Mouse (Mus musculus) kidney, adult 2 months (tissue): ENCODE data around the gene Eef1akmt2. TPM values are rescaled to one million over a fixed set of nuclear protein-coding genes. Genes with fewer than 3 reads are reported as not detected.

Experiments
- DNase-seq: peaks from one replicate; pipeline ENCODE4 v3.0.0; 2021
- H3K27ac ChIP-seq: fragments of 200-500 bp; 2 replicates; pipeline ENCODE4 v1.5.1; 2012; ENCODE audit warnings: low read depth, low read length, control low read depth, inconsistent platforms; ENCODE audit not compliant: insufficient read depth
- H3K27me3 ChIP-seq: fragments of 200-500 bp; replicated peaks from 2 replicates; pipeline ENCODE4 v1.6.1; 2012; ENCODE audit warnings: mild to moderate bottlenecking, moderate library complexity, low read length, inconsistent platforms; ENCODE audit not compliant: control insufficient read depth, insufficient read depth
- H3K36me3 ChIP-seq: fragments of 200-500 bp; 2 replicates; pipeline ENCODE4 v1.6.1; 2012; ENCODE audit warnings: mild to moderate bottlenecking, moderate library complexity, low read length, inconsistent platforms; ENCODE audit not compliant: control insufficient read depth, insufficient read depth
- H3K4me1 ChIP-seq: fragments of 200-500 bp; 2 replicates; pipeline ENCODE4 v1.6.1; 2011; ENCODE audit warnings: low read length; ENCODE audit not compliant: control insufficient read depth, insufficient read depth
- H3K4me3 ChIP-seq: fragments of 200-500 bp; 2 replicates; pipeline ENCODE4 v1.5.1; 2011; ENCODE audit warnings: mild to moderate bottlenecking, low read depth, low read length, control low read depth; ENCODE audit not compliant: insufficient read depth
- CTCF ChIP-seq: fragments of 200-500 bp; conservative IDR thresholded peaks from 2 replicates; pipeline ENCODE4 v1.5.1; 2011; ENCODE audit warnings: low read depth, mild to moderate bottlenecking, control low read depth, low read length, moderate library complexity, mixed read lengths; ENCODE audit not compliant: insufficient read depth, insufficient read length
- POLR2A ChIP-seq: fragments of 200-500 bp; IDR thresholded peaks from one replicate; pipeline ENCODE4 v1.6.1; 2011; ENCODE audit warnings: low read depth, low read length, control low read depth
- WGBS: fragments of 180-500 bp; shearing (Covaris S2); methylation state at CpG from one replicate; pipeline ENCODE4 v1.1.7; 2018; 5-methylcytosine and 5-hydroxymethylcytosine counted together
- polyA plus RNA-seq: library from polyadenylated mRNA; depleted of rRNA; stranded (reverse); fragments of >200 nt; gene quantifications from 2 replicates; pipeline ENCODE4 v1.2.3, GENCODE M21; 2012

Eef1akmt2 gene
- polyA plus RNA-seq, 1 experiment, result 13.0 TPM

GRCm38 (mm10) chr7:132810879-132811278 lies 41.6 kb downstream of the Eef1akmt2 start:
- peak; percentile 94 for DNase-seq
- Histone ChIP-seq H3K27ac (peak overlapping the region; percentile 94), H3K36me3 (no peaks in the 10 kb centered on the region), H3K4me3 (no peak overlapping the region), H3K4me1 (peaks cover 31% of the 10 kb centered on the region), H3K27me3 (no peaks in the 10 kb centered on the region)
- TF ChIP-seq POLR2A, result no peak
- TF ChIP-seq CTCF, result peak; percentile 93
- 37% methylated on average over 1 of the region's 1 CpGs for WGBS

GRCm38 (mm10) chr7:132810368-132810767 lies 42.1 kb downstream of the Eef1akmt2 start:
- peak; percentile 64 for DNase-seq
- no peak for TF ChIP-seq CTCF
- no peak for TF ChIP-seq POLR2A
- Histone ChIP-seq H3K36me3 (no peaks in the 10 kb centered on the region), H3K27me3 (no peaks in the 10 kb centered on the region), H3K27ac (peak overlapping the region; percentile 94), H3K4me1 (peaks cover 36% of the 10 kb centered on the region), H3K4me3 (no peak overlapping the region)
- WGBS, result 18% methylated on average over 6 of the region's 6 CpGs

GRCm38 (mm10) chr7:132809721-132810120 lies 42.8 kb downstream of the Eef1akmt2 start:
- H3K4me1 ChIP-seq, result peaks cover 40% of the 10 kb centered on the region
- WGBS, result 46% methylated on average over 6 of the region's 6 CpGs
- TF ChIP-seq CTCF, result no peak
- TF ChIP-seq POLR2A, result no peak
- no peak overlapping the region for H3K4me3 ChIP-seq
- no peaks in the 10 kb centered on the region for H3K36me3 ChIP-seq
- no peaks in the 10 kb centered on the region for H3K27me3 ChIP-seq
- no peak for DNase-seq
- peak overlapping the region; percentile 94 for H3K27ac ChIP-seq

- no peaks in the 10 kb centered on the region for H3K36me3 ChIP-seq
- no peak overlapping the region for H3K4me3 ChIP-seq
- no peaks in the 10 kb centered on the region for H3K27me3 ChIP-seq
- H3K4me1 ChIP-seq, result peaks cover 43% of the 10 kb centered on the region
- DNase-seq, result peak; percentile 44
- TF ChIP-seq CTCF (no peak), POLR2A (no peak)
- WGBS, result 25% methylated on average over 20 of the region's 20 CpGs
- H3K27ac ChIP-seq, result peak overlapping the region; percentile 94
These were observed 43.4 kb downstream of the Eef1akmt2 start for GRCm38 (mm10) chr7:132808841-132809682.

GRCm38 (mm10) chr7:132808051-132808796 lies 44.2 kb downstream of the Eef1akmt2 start:
- DNase-seq, result peak; percentile 29
- Histone ChIP-seq H3K36me3 (no peaks in the 10 kb centered on the region), H3K27ac (peak overlapping the region; percentile 86), H3K4me3 (no peak overlapping the region), H3K4me1 (peaks cover 49% of the 10 kb centered on the region), H3K27me3 (no peaks in the 10 kb centered on the region)
- WGBS, result 47% methylated on average over 7 of the region's 7 CpGs
- TF ChIP-seq CTCF (no peak), POLR2A (no peak)

- WGBS, result 56% methylated on average over 13 of the region's 13 CpGs
- TF ChIP-seq CTCF, result no peak
- no peak for TF ChIP-seq POLR2A
- peaks cover 59% of the 10 kb centered on the region for H3K4me1 ChIP-seq
- H3K27ac ChIP-seq, result peak overlapping the region; percentile 79
- H3K36me3 ChIP-seq, result no peaks in the 10 kb centered on the region
- H3K4me3 ChIP-seq, result no peak overlapping the region
- DNase-seq, result peak; percentile 88
- H3K27me3 ChIP-seq, result no peaks in the 10 kb centered on the region
These were observed 45.3 kb downstream of the Eef1akmt2 start for GRCm38 (mm10) chr7:132806926-132807857.
